Mouse (Mus musculus): ENCODE data around the gene Ptprk.

Gene Ptprk

DNA sequence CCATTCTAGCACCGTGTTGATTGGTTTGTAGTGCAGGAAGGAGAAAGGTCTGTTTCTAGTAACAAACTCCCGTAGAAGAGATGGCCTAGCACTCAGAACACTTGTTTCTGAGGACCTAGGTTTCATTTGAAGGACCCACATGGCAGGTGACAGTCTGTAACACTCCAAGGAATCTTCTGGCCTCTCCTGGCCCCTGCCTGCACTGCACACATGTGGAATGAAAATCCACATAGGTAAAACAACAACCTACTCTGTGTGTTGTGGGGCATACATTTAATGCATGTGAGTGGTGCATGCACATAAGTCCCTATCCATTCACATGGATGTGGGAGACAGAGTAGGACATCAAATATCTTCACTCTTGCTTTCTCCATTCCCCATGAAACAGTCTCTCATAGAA lies 204.1 kb downstream of the Ptprk start:
- no peak for DNase-seq (ENCODE audit: low read depth, low spot score)

DNA sequence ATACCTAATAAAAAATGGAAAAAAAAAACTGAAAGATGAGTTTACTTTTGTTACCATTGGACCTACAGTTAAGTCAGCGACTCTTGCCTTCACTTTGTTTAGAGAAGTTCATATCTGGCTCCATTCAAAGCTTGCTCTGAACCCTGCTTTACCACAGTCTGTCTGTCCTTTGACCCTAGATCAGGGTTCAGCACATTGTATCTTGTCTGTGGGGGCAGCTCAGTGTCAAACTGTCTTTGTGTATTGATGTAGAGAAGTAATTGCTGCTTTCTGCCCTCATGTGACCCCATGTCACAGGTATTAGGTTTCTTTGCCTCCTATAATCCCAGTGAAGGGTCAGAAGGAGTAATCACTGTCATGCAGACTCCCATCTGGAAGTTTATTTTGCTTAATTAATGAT lies 222.9 kb downstream of the Ptprk start:
- DNase-seq (ENCODE audit: low read depth, low spot score): no peak

DNA sequence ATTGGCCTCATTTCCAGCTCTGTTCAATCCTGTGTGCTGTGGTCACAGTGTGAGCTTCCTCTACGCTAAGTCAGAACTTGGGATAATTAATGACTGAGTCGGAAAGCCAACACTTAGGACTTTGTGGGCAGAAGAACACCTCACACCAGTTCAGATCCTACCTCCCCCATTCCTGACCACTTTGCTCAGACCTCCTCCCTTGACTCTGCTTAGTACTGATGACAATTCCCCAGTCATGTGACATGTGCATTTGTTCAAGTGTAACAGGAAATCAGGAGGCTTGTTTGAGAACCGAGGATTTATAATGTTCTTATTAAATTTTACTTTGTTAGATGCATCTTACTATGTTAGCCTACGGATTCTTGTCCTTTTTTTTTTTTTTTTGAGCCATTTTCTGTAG lies 224.6 kb downstream of the Ptprk start:
- DNase-seq (ENCODE audit: low read depth, low spot score): no peak

DNA sequence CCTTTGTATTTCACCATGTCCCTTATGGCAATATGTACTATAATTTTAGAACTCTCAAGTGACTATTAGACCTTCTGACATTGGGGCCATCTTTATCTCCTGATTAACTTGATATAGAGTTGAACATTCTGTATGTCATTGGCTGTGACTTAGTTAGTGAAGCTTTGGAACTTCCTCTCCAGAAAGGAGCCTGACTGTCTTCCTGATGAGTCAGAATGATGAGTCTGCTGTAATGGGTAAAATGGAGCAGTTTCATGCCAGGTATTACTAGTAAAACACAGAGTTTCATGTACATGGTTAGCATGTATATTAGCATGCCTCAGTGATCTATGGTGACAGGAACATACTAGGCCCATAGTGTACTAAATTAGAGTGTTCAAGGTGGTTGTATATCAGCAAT lies 229.2 kb downstream of the Ptprk start:
- no peak for DNase-seq (ENCODE audit: low read depth, low spot score)

DNA sequence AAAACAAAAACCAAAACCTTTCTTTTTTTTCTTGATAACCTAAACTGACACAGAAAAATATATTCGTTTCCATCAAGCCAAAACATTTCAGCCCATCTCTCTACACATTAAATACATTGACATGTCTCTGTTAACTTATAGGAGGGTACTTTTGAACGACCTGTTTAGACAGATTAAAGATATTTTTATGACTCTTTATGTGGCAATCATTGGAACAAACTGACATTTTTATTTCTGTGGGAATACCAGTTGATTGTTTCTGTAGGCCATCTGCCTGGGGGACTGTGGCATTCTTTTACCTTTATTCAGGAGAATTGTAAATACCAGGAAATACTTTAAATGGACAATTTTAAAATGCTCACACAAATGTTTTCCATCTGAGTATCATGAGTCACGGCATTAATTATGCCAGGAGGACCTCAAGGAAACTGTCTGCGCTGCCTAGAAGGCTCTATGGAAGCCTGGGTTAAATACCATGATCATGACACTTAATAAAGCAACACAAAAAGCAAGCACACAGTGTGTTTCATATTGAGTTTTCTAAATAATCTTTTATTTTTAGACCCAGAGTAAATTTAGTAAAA lies 229.8 kb downstream of the Ptprk start:
- DNase-seq (ENCODE audit: low read depth, low spot score): no peak

DNA sequence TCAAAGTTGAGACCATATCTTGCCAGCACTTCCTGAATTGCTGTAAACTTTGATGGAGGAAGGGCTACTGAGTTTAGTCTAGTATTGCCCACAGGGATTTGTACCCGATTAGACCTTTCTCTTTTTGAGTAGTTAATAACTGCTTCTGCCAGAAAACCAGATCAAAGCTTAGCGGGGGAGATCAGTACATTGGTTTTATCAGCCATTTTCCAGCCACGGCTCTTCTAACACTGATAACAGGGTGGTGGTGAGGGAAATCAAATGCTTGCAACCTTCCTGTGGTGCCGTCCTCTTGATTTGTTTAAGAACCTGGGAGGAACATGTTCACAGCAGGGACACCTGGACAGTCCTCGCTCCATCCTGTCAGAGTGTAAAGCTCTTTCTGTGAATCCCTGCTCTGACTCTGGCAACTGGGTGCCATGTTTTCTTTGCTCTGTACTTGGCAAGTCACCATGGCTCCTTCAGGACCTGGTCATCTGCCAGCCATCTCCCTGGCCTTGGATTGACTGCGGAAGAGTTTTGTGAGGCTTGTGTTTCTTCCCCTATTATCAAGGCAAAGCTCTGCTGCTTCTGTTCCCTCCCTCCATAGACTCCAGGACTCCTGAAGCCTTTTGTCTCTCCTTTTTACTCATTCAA lies 231.9 kb downstream of the Ptprk start:
- no peak for DNase-seq (ENCODE audit: low read depth, low spot score)

GRCm38 (mm10) chr10:28311369-28311768 lies 236.7 kb downstream of the Ptprk start:
- no peak for DNase-seq (ENCODE audit: low read depth, low spot score)

DNA sequence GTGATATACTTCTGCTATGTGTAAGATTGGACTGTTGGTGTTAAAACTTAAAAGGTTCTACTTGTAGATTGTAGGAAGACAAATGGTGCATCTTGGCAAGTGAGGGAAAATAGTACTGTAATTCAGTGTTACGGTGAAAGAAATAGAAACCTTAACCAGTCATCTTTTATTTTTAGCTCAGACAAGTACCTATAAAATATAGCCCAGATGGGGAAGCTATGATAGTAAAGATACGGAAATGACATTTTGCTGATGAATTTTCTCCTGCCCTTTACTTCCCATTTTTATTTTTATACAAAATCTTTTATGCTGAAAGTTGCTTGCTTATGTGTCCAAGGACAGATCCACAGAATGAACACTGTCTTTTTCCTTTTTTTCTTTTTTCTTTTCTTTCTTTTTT lies 248.4 kb downstream of the Ptprk start:
- DNase-seq (ENCODE audit: low read depth, low spot score): no peak

GRCm38 (mm10) chr10:28335232-28335631 lies 260.6 kb downstream of the Ptprk start:
- no peak for DNase-seq (ENCODE audit: low read depth, low spot score)

DNA sequence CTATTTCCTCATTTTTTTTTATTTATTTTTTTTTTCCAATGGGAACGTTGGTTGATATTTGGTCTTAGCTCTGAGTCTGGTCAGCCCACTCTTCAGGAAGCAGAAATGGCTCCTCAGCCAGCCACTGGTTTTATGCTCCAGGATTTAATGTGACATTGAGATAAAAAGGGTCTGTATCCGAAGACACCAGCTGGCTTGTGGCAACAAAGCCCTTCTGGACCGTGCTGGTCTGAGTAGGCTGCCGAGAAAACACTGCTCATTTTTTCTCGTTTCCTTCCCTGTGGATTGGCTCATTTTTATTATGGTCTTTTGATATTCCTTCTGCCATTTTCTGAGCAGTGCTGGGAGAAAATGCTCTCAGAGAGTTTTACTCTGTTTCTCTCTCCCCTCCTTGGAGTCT lies 263.9 kb downstream of the Ptprk start:
- DNase-seq (ENCODE audit: low read depth, low spot score): no peak

GRCm38 (mm10) chr10:28345196-28345681 lies 270.6 kb downstream of the Ptprk start:
- DNase-seq (ENCODE audit: low read depth, low spot score): no peak

DNA sequence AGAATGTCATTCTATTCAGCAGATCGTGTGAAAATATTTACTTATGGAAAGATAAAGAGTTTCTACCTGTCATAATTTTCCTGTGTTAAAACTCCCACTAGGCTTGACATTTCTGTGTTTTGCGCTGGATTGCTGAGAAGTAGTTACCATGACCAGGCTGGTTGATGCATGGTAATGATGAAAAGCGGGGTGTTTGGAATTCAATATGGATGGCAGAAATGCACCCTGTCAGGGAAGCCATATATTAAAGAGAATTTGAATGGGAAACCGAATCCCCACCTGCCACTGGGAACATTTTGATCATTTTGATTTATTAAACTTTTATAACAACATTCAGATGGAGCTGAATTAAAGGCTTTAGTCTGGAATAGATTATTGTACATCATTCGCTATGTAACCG lies 290.7 kb downstream of the Ptprk start:
- DNase-seq (ENCODE audit: low read depth, low spot score): no peak

DNA sequence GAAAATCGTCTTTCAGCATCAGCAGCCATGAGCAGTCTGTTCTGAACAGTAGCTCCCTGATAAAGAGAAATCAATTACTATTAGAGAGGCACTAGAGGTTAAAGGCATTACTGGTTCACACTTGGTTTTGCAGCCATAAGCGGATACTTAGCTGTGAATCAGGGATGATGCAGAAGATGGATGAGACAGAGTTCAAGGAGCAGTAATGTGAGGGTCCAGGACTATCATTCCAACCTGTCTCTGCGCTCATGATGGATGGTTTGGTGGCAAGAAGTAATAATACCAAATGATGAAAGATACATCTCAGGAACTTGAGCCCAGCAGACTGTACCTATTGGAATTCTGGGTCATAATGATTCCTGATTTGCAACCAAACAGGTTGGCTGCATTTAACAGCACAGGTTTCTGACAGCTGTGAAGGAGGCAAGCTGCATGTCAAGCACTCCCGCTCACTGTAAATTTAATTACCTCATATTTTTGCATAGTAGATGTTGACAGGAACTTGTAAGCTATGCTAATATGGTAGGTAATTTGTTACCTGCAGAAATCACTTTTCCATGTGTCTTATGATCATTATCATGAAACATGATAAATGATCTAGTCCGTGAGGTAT lies 291.6 kb downstream of the Ptprk start:
- DNase-seq (ENCODE audit: low read depth, low spot score): no peak

DNA sequence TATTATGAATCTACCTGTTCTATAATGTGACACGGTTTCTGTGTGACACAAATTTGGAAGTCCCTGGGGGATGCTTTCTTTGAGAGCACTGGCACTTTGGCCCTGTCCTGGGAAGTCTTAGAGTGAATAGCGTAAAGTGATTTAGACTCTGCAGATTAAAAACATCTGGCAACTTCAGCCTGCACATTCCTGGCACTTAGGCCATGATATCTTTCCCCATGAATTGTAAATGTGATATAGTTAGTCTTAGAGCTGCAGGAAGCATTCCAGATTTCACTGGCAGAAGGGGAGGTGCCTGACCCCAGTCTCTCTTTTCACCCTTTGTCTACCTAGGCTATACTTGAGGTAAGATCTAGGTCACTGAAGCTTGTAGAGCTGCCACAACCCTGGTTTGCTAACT lies 295.2 kb downstream of the Ptprk start:
- no peak for DNase-seq (ENCODE audit: low read depth, low spot score)

GRCm38 (mm10) chr10:28374874-28375273 lies 300.3 kb downstream of the Ptprk start:
- no peak for DNase-seq (ENCODE audit: low read depth, low spot score)

DNA sequence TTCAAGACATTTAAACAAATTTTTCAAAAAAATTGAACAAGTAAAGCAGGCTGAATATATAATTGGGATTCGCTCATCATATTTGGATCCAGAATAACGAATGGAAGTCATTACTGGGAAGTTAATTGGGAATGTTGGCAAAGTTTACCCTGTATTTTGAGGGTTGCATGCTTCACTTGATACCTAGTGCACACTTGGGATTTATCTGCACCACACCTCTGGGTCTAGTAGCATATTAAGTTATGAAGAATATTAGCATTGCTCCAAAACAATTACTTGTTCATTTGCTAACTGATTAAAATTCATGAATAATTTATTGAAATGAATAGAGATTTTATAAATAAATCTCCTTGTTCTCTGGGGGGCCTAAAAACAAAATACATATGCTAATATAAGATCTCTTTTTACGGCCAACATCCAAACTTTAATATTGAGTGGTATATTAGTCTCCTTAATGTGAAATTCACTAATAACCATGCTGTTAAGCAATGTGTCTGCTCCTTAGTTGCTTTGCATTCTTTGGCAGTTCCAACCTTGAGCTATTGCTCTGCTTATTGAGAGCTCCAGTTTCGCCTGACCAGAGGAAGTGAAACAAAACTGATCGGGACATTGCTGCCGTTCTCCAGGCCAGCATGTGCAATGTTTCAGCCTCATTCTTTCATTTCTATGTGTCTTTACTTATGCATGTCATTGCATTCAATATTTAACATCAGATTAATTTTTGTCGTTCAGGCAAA lies 305.3 kb downstream of the Ptprk start:
- DNase-seq (ENCODE audit: low read depth, low spot score): no peak

GRCm38 (mm10) chr10:28387563-28388222 lies 313.1 kb downstream of the Ptprk start:
- no peak for DNase-seq (ENCODE audit: low read depth, low spot score)

DNA sequence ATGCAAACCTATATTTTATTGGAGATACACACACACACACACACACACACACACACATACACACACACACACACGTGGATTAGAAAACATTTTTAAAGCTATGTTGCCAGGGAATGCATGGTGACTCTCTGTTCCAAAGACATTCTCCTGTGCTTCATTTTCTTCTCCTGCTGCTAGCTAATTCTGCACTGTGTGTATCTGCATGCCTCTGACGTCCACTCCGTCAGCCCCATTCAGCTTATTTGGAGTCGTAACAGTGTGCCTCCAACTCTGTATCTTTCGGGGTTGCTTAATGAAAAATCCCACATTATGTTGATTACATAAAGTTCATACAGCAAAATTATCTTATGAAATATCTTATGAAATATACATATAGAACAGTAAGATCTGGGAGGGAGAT lies 316.5 kb downstream of the Ptprk start:
- DNase-seq (ENCODE audit: low read depth, low spot score): no peak

DNA sequence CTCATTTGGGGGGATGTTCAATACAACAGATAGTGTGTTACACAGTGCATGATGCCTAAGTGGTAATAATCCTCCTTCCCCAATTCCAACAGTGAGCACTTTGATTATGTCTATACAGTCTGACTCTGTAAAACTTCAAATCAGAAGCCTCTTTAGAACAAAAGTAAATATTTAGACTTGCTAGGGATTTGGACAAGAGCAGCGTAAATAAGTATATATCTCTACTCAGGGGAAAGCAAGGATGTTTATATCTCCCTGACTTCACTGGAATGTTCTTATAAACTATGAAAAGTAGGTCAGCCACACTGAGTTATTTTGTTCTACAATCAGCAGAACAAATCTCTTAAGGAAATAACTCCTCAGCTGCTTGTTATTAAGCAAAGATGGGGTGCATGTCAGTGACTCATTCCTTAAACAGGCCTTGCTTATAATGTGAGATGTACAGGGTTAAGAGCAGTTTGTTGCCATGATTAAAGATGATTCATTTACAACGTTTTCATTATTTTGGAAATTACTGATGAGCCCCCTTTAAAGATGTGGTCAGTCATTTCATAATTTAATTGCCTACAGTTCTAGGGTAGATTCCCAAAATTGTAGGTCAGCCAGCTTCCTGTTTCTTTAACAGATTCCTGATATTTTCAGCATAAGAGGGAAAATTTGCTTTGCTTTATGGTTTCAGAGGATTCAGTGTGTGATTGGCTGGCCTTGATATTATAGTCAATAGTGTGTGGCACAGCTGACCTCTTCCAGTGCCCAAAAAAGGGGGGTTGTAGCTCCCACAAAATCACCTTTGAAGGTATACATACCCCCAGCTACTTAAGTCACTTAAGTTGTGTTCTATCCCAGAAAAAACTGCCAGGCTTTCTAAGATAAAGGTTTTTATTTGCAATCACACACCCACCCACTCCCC lies 321.2 kb downstream of the Ptprk start:
- DNase-seq (ENCODE audit: low read depth, low spot score): no peak

DNA sequence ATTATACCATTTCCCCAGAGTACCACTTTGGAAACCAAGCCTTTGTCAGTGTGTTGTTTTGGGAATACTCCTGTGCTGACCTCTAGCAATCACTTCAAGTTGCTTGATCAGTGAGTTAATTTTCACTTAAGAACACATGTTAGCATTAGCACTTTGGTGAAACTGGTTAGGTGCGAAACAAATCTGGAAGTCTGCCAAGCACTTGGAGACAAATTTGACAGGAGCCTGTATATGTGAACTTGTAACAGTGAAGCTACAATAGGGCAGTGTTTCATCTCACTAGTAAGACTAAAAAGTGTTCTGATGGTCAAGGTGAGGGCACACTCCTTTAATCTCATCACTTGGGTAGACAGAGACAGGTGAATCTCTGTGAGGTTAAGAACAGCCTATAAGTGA lies 321.9 kb downstream of the Ptprk start:
- DNase-seq (ENCODE audit: low read depth, low spot score): no peak

- DNase-seq (ENCODE audit: low read depth, low spot score): no peak
Measured at GRCm38 (mm10) chr10:28401796-28402195, 327.2 kb downstream of the Ptprk start.
